Comparison of ENCODE assay signal across 16 mouse cellular contexts in the genomic region with DNA sequence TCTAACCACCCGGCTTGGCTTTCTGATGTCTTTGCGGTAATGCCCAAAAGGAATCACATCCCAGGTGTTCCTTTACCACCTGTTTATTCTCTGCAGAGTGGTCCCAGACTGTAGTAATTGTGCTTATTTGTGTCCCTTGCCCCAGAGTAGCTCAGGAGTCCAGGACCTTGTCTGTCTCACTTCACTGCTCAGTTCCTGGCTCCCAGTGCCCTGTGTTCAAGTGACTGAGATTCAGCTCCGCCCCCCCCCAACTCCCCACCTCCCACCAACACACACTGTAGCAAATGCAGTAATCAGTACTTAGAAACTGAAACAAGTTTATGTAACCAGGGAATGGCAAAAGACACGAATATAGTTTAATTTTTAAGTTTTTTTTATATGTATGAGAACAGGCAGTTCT. TPM values are rescaled to one million over a fixed set of nuclear protein-coding genes. Genes with fewer than 3 reads are reported as not detected.
"Had no signal": no experiment of that assay in that cellular context is flagged by ENCODE, and none has a peak within 500 bp of the region (broad histone marks: within the 10 kb centered on the region; RNA-seq: fewer than 3 reads in every experiment).

No protein-coding gene starts in this region.

- H3K27me3 ChIP-seq: hindbrain, embryonic 15.5 days; limb, embryonic 12.5 days; midbrain, embryonic 15.5 days; neural tube, embryonic 12.5 days had no signal

- ATAC-seq: lung, postnatal 0 days; midbrain, embryonic 15.5 days had no signal

- H3K4me1 ChIP-seq: hindbrain, embryonic 15.5 days; midbrain, embryonic 15.5 days; neural tube, embryonic 12.5 days had no signal

- H3K9ac ChIP-seq: hindbrain, embryonic 15.5 days; limb, embryonic 12.5 days; liver, embryonic 14.5 days; midbrain, embryonic 15.5 days; neural tube, embryonic 12.5 days had no signal

- H3K4me3 ChIP-seq: hindbrain, embryonic 15.5 days; limb, embryonic 12.5 days; midbrain, embryonic 10.5 days; midbrain, embryonic 15.5 days; neural tube, embryonic 12.5 days had no signal

- H3K4me2 ChIP-seq: hindbrain, embryonic 15.5 days; limb, embryonic 12.5 days; midbrain, embryonic 15.5 days; neural tube, embryonic 12.5 days had no signal

- H3K9me3 ChIP-seq: hindbrain, embryonic 15.5 days; limb, embryonic 12.5 days; midbrain, embryonic 10.5 days; midbrain, embryonic 15.5 days; neural tube, embryonic 12.5 days had no signal

- H3K36me3 ChIP-seq: midbrain, embryonic 15.5 days had no signal

- H3K27ac ChIP-seq: hindbrain, embryonic 15.5 days; limb, embryonic 12.5 days; liver, embryonic 14.5 days; midbrain, embryonic 10.5 days; midbrain, embryonic 15.5 days; neural tube, embryonic 12.5 days had no signal

- DNase-seq: kidney, postnatal 14 days; liver; lung, adult 2 months; lung, postnatal 36 days; spleen, adult 18-20 months; thymus, postnatal 4 days had no signal

RNA-seq across cellular contexts. Expression of a gene that starts 56.5 kb away (rescaled TPM):
- total RNA-seq: megakaryocyte, adult 5-6 weeks; monocyte, adult 5-6 weeks; neutrophil, adult 5-6 weeks had no signal
